Comparison of ENCODE assay signal across 8 mouse cellular contexts in the genomic region with DNA sequence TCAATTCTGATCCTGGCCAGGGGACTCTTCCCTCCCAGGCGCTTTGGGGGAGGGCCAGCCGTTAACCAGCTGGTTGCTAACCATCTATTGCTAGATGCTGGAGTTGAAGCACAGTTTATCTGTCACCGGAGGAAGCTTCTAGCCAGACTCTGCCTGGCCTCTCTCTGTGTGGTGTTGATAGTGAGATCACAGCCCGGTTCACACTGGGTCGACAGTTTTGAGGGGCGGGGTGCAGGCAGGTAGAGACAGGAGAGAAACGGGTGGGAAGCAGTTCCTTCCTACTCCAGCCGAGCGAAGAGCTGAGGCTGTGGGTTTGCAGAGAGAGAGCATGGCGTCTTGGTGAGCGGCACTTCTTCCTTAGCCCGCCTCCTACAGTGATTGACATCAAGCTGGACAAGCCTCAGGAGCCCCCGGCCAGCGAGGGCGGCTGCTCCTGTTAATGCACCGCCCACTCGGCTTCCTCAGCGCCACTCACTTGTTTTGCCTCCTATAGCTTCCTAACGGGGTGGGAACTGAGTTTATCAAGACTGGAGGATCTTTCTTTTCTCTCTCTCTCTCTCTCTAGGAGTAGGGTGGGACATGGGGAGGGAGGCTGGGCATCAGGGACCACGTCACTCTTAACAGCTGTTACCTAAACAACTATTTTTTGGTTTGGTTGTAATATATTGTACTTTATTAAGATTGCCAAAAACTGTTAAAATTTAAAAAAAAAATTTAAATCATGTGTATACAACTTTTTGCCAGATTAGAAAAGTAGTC. TPM values are rescaled to one million over a fixed set of nuclear protein-coding genes. Genes with fewer than 3 reads are reported as not detected.
DNase-seq lines count a peak whose midpoint lies in the region; ATAC-seq and TF ChIP-seq lines count a peak whose summit lies in the region.

No protein-coding gene starts in this region.

- 3% methylated on average over 20 of the region's 20 CpGs for WGBS in embryonic facial prominence, embryonic 12.5 days
- WGBS in intestine, postnatal 0 days = 1% methylated on average over 20 of the region's 20 CpGs
- 1% methylated on average over 20 of the region's 20 CpGs for WGBS in limb, embryonic 14.5 days
- whole genome bisulfite sequencing in midbrain, embryonic 14.5 days = 8% methylated on average over 20 of the region's 20 CpGs
- WGBS in cerebellum, adult 2 months = 32% methylated on average over 20 of the region's 20 CpGs

- DNase-seq in ZHBTc4 (ENCODE audit: low read depth, low spot score) = peak; percentile 92
- peak; percentile 78 to 84 for DNase-seq in heart, adult 18-20 months
- peak; percentile 94 for DNase-seq in limb, embryonic 14.5 days (ENCODE audit: low spot score)
- DNase-seq in midbrain, embryonic 14.5 days = peak; percentile 84
- DNase-seq in spleen, adult 12 weeks (ENCODE audit: low spot score) = peak; percentile 22
- DNase-seq in cerebellum, adult 2 months = no peak

- no peak for TF ChIP-seq CTCF in intestine, postnatal 0 days (IDR thresholded peaks at IDR 0.05; ENCODE audit: low read depth)
- no peak for TF ChIP-seq CTCF in cerebellum, adult 2 months (IDR thresholded peaks at IDR 0.05; ENCODE audit: borderline replicate concordance, insufficient read depth, low read depth, low read length)

- H3K4me3 ChIP-seq in embryonic facial prominence, embryonic 12.5 days = peak overlapping the region; percentile 38
- peak overlapping the region; percentile 34 for H3K4me3 ChIP-seq in intestine, postnatal 0 days (ENCODE audit: low read depth, low read length)
- H3K4me3 ChIP-seq in limb, embryonic 14.5 days (replicated peaks; ENCODE audit: low read length) = peak overlapping the region; percentile 38
- no peak overlapping the region; the same call in 1 of the 2 replicates for H3K4me3 ChIP-seq in midbrain, embryonic 14.5 days (replicated peaks; ENCODE audit: low read depth, low read length)
- H3K4me3 ChIP-seq in cerebellum, adult 2 months (replicated peaks; ENCODE audit: insufficient read depth, low read depth, low read length) = no peak overlapping the region

- H3K9ac ChIP-seq in embryonic facial prominence, embryonic 12.5 days = peak overlapping the region; percentile 58
- peak overlapping the region; percentile 17; the same call in 1 of the 2 replicates for H3K9ac ChIP-seq in intestine, postnatal 0 days (ENCODE audit: low read depth, low read length)
- peak overlapping the region; percentile 46 for H3K9ac ChIP-seq in limb, embryonic 14.5 days (ENCODE audit: low read depth, low read length, severe bottlenecking)
- H3K9ac ChIP-seq in midbrain, embryonic 14.5 days (replicated peaks; ENCODE audit: low read length) = peak overlapping the region; percentile 4; the same call in 1 of the 2 replicates

- no peaks in the 10 kb centered on the region for H3K9me3 ChIP-seq in embryonic facial prominence, embryonic 12.5 days
- no peaks in the 10 kb centered on the region for H3K9me3 ChIP-seq in intestine, postnatal 0 days (ENCODE audit: control insufficient read depth)
- H3K9me3 ChIP-seq in limb, embryonic 14.5 days (ENCODE audit: control insufficient read depth, low read length) = no peaks in the 10 kb centered on the region
- no peaks in the 10 kb centered on the region for H3K9me3 ChIP-seq in midbrain, embryonic 14.5 days (ENCODE audit: control insufficient read depth, low read length)

- H3K27me3 ChIP-seq in embryonic facial prominence, embryonic 12.5 days = no peaks in the 10 kb centered on the region
- H3K27me3 ChIP-seq in intestine, postnatal 0 days (replicated peaks; ENCODE audit: control insufficient read depth, insufficient read depth, low read length) = no peaks in the 10 kb centered on the region
- H3K27me3 ChIP-seq in limb, embryonic 14.5 days (ENCODE audit: control insufficient read depth, insufficient read depth, low read length) = no peaks in the 10 kb centered on the region
- no peaks in the 10 kb centered on the region for H3K27me3 ChIP-seq in midbrain, embryonic 14.5 days (ENCODE audit: control insufficient read depth, insufficient read depth, low read length)
- H3K27me3 ChIP-seq in cerebellum, adult 2 months (ENCODE audit: control insufficient read depth, insufficient read depth, low read length) = no peaks in the 10 kb centered on the region

- H3K4me2 ChIP-seq in embryonic facial prominence, embryonic 12.5 days (replicated peaks) = peak overlapping the region; percentile 62
- peak overlapping the region; percentile 70 for H3K4me2 ChIP-seq in intestine, postnatal 0 days (replicated peaks; ENCODE audit: low read depth)
- H3K4me2 ChIP-seq in limb, embryonic 14.5 days (replicated peaks; ENCODE audit: low read depth, low read length, severe bottlenecking) = peak overlapping the region; percentile 66
- peak overlapping the region; percentile 45 for H3K4me2 ChIP-seq in midbrain, embryonic 14.5 days (ENCODE audit: low read length)

- peaks cover 15% of the 10 kb centered on the region for H3K4me1 ChIP-seq in embryonic facial prominence, embryonic 12.5 days
- no peaks in the 10 kb centered on the region for H3K4me1 ChIP-seq in intestine, postnatal 0 days (replicated peaks; ENCODE audit: control insufficient read depth, insufficient read depth, low read length)
- peaks cover 8% of the 10 kb centered on the region for H3K4me1 ChIP-seq in limb, embryonic 14.5 days (ENCODE audit: control insufficient read depth, insufficient read depth, low read length)
- H3K4me1 ChIP-seq in midbrain, embryonic 14.5 days (ENCODE audit: control insufficient read depth, insufficient read depth, low read length) = peaks cover 10% of the 10 kb centered on the region; the same call in 1 of the 2 replicates
- H3K4me1 ChIP-seq in cerebellum, adult 2 months (ENCODE audit: control insufficient read depth, insufficient read depth, low read length) = peaks cover 22% of the 10 kb centered on the region

- 0 out of 2 replicates have a peak overlapping the region, but pooled peaks have one; percentile 30 for H3K27ac ChIP-seq in embryonic facial prominence, embryonic 12.5 days
- H3K27ac ChIP-seq in intestine, postnatal 0 days (ENCODE audit: low read depth, low read length) = no peak overlapping the region
- H3K27ac ChIP-seq in limb, embryonic 14.5 days (replicated peaks; ENCODE audit: low read depth, low read length) = peak overlapping the region; percentile 53
- peak overlapping the region; percentile 22; the same call in 1 of the 2 replicates for H3K27ac ChIP-seq in midbrain, embryonic 14.5 days (replicated peaks; ENCODE audit: low read depth, low read length)
- no peak overlapping the region for H3K27ac ChIP-seq in cerebellum, adult 2 months (ENCODE audit: insufficient read depth, low read length)

- ATAC-seq in embryonic facial prominence, embryonic 12.5 days (ENCODE audit: insufficient number of reproducible peaks, insufficient read depth, low FRiP score, low TSS enrichment) = peak; percentile 88
- peak; percentile 72; the same call in 1 of the 2 replicates for ATAC-seq in intestine, postnatal 0 days
- ATAC-seq in limb, embryonic 14.5 days (ENCODE audit: low FRiP score, low read depth) = peak; percentile 93
- peak; percentile 70; the same call in 1 of the 2 replicates for ATAC-seq in midbrain, embryonic 14.5 days (ENCODE audit: low FRiP score, low TSS enrichment)

- no peaks in the 10 kb centered on the region for H3K36me3 ChIP-seq in embryonic facial prominence, embryonic 12.5 days
- H3K36me3 ChIP-seq in intestine, postnatal 0 days (ENCODE audit: control insufficient read depth, insufficient read depth) = no peaks in the 10 kb centered on the region
- no peaks in the 10 kb centered on the region for H3K36me3 ChIP-seq in limb, embryonic 14.5 days (ENCODE audit: control insufficient read depth, insufficient read depth, low read length)
- H3K36me3 ChIP-seq in midbrain, embryonic 14.5 days (ENCODE audit: control insufficient read depth, insufficient read depth, low read length) = peaks cover 41% of the 10 kb centered on the region

- TF ChIP-seq POLR2A in limb, embryonic 14.5 days (IDR thresholded peaks at IDR 0.05; ENCODE audit: borderline replicate concordance, extremely low read depth, insufficient read depth, insufficient read length) = 0 out of 2 replicates have a peak, but pooled peaks have one; percentile 24
- TF ChIP-seq POLR2A in cerebellum, adult 2 months (IDR thresholded peaks at IDR 0.05; ENCODE audit: borderline replicate concordance, insufficient read depth, low read length) = no peak

RNA-seq across cellular contexts. Expression of a gene that starts 21.0 kb away (rescaled TPM):
- polyA plus RNA-seq in embryonic facial prominence, embryonic 12.5 days (2016; fragmentation: Nextera tagmentation; extraction: Ambion mirVana) = 58.0 and 60.0 TPM in 2 replicates
- 10 to 100 TPM; 19.3 to 23.4 TPM for total RNA-seq in heart, adult 18-20 months (2021)
- 20.7 and 21.4 TPM in 2 replicates for polyA plus RNA-seq in intestine, postnatal 0 days (2015; fragmentation: Nextera tagmentation; extraction: Ambion mirVana)
- polyA plus RNA-seq in limb, embryonic 14.5 days (2012; rRNA removed) = 73.0 and 91.0 TPM in 2 replicates
- 66.6 and 67.4 TPM in 2 replicates for polyA plus RNA-seq in limb, embryonic 14.5 days (2014; fragmentation: Nextera tagmentation; extraction: Ambion mirVana)
- polyA plus RNA-seq in midbrain, embryonic 14.5 days (2014; fragmentation: Nextera tagmentation; extraction: Ambion mirVana) = 49.0 and 55.4 TPM in 2 replicates
- polyA plus RNA-seq in cerebellum, adult 2 months (2012; rRNA removed) = 48.8 and 51.5 TPM in 2 replicates

RNA-seq across cellular contexts. Expression of a gene that starts 49.1 kb away (rescaled TPM):
- 0.60 and 2.9 TPM in 2 replicates for polyA plus RNA-seq in embryonic facial prominence, embryonic 12.5 days (2016; fragmentation: Nextera tagmentation; extraction: Ambion mirVana)
- total RNA-seq in heart, adult 18-20 months (2021) = 1 to 10 TPM; 5.5 to 6.7 TPM
- 8.9 and 10.0 TPM in 2 replicates for polyA plus RNA-seq in intestine, postnatal 0 days (2015; fragmentation: Nextera tagmentation; extraction: Ambion mirVana)
- not detected in 2 replicates for polyA plus RNA-seq in limb, embryonic 14.5 days (2012; rRNA removed)
- 0.45 and 0.46 TPM in 2 replicates for polyA plus RNA-seq in limb, embryonic 14.5 days (2014; fragmentation: Nextera tagmentation; extraction: Ambion mirVana)
- polyA plus RNA-seq in midbrain, embryonic 14.5 days (2014; fragmentation: Nextera tagmentation; extraction: Ambion mirVana) = 0.16 and 3.5 TPM in 2 replicates
- polyA plus RNA-seq in cerebellum, adult 2 months (2012; rRNA removed) = 0.39 TPM in 1 of 2 replicates, not detected in the other

RNA-seq across cellular contexts. Expression of a gene that starts 49.3 kb away (rescaled TPM):
- 19.1 and 20.1 TPM in 2 replicates for polyA plus RNA-seq in embryonic facial prominence, embryonic 12.5 days (2016; fragmentation: Nextera tagmentation; extraction: Ambion mirVana)
- 10 to 100 TPM; 44.2 to 67.1 TPM for total RNA-seq in heart, adult 18-20 months (2021)
- 237 and 245 TPM in 2 replicates for polyA plus RNA-seq in intestine, postnatal 0 days (2015; fragmentation: Nextera tagmentation; extraction: Ambion mirVana)
- polyA plus RNA-seq in limb, embryonic 14.5 days (2012; rRNA removed) = 17.6 and 20.4 TPM in 2 replicates
- 22.5 and 25.4 TPM in 2 replicates for polyA plus RNA-seq in limb, embryonic 14.5 days (2014; fragmentation: Nextera tagmentation; extraction: Ambion mirVana)
- polyA plus RNA-seq in midbrain, embryonic 14.5 days (2014; fragmentation: Nextera tagmentation; extraction: Ambion mirVana) = 16.7 and 30.6 TPM in 2 replicates
- polyA plus RNA-seq in cerebellum, adult 2 months (2012; rRNA removed) = 936 and 1,078 TPM in 2 replicates

Comparison
In these comparisons a context has a peak if more than half of its experiments do, and no peak if none do; other contexts are left out.
1. DNase-seq: peak in ZHBTc4 (single experiment), heart, adult 18-20 months (2 of 2), limb, embryonic 14.5 days (single experiment), midbrain, embryonic 14.5 days (single experiment) and spleen, adult 12 weeks (single experiment); none in cerebellum, adult 2 months (0 of 2).
2. H3K27ac ChIP-seq: peak in embryonic facial prominence, embryonic 12.5 days (single experiment), limb, embryonic 14.5 days (single experiment) and midbrain, embryonic 14.5 days (single experiment); none in intestine, postnatal 0 days (single experiment) and cerebellum, adult 2 months (single experiment).
3. H3K4me3 ChIP-seq: peak in embryonic facial prominence, embryonic 12.5 days (single experiment), intestine, postnatal 0 days (single experiment) and limb, embryonic 14.5 days (single experiment); none in midbrain, embryonic 14.5 days (single experiment) and cerebellum, adult 2 months (single experiment).
4. H3K9ac ChIP-seq: peak in every context shown above with its lines; median percentile 58 in embryonic facial prominence, embryonic 12.5 days; 46 in limb, embryonic 14.5 days; 17 in intestine, postnatal 0 days; 4 in midbrain, embryonic 14.5 days.
5. Peak in every context shown above with its lines, with median percentiles within 50 percentile points of each other: ATAC-seq and H3K4me2 ChIP-seq.